Mouse (Mus musculus) thymus, postnatal 4 days (tissue): ENCODE data around the gene Ganc.
A peak's percentile ranks its signal among the peaks of the same experiment; 100 is the strongest.

Source experiments
- DNase-seq: peaks from one replicate; pipeline ENCODE4 v3.0.0; 2021

Gene Ganc

GRCm38 (mm10) chr2:120502605-120502990 lies 98.9 kb downstream of the Ganc start:
- peak; percentile 70 for DNase-seq

DNA sequence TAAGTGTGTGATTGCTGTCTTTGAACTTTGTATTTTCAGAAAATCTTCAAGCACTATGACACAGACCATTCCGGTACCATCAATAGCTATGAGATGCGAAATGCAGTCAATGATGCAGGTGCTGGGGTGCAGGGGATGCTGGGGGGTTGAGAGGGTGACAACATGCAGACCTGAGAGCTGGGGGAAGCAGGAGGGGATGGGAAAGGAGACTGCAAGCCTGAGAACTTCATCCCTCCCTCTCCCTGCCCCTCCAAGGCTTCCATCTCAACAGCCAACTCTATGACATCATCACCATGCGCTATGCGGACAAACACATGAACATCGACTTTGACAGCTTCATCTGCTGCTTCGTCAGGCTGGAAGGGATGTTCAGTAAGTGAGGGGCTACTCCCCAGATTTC lies 99.4 kb downstream of the Ganc start:
- DNase-seq, result peak; percentile 53

- DNase-seq, result peak; percentile 51
Observed at GRCm38 (mm10) chr2:120503992-120504391, 100.3 kb downstream of the Ganc start.
